Mouse (Mus musculus): ENCODE data around the gene Kank3.

Kank3 gene

DNA sequence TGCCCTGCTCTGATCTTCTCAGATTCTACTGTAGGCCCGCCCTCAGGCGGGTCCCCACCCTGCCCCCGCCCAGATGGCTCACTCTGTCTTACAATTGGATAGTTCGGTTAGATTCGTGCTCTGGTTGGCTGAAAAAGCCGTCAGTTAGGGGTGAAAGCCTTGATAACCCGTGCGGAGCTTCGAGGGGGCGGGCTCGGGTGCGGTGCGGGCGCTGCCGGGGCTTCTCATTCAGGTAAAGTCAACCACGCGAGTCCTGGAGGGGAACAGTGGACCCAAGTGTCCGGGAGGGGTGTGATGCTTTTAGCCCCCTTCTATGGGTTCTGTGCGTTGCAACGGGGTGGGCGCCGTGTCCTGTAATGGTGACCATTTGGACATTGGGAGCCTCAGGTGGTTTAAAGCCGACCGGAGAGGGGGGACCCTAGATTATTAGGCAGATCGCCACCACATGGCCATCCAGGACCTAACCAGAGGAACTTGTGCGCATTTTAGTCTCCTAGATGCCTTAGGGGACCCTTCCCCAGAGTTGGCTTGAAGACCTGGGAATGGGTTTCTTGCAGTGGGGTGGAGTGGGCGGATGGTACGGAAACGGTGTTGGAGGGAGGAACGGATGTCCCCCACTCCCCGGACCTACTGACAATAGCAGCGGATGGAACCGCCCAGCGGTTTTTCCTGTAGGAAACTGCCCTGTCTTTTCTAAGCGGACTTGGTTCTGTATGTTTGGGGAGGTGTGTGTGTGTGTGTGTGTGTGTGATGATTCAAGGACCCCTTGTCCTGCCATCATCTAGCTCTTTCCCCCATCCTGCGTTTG is at the start of gene Kank3:
TSS of gene Kank3 (plus strand) at position 186 of the 808 bp plus-strand sequence.
- peak; percentile 93 for DNase-seq (ENCODE audit: low spot score)

DNA sequence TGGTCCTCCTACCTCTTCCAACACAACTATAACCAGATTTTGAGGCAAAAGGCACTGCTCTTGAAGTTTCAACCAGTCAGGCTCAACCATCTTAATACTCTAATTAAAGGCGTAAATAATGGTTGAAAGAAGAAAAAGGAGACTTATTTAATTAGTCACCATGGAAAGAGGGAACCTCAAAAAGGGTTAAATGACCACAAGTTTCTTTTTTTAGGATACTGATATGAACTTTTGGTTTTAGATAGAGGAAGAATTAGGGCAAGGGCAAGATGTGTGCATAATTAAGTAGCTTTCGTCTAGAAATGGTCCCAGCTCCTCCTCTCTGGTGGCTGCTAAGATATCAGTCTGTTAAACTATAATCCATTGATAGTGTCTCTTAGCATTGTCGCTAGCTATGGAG is 43.9 kb upstream of the Kank3 start:
- no peak for DNase-seq (ENCODE audit: low spot score)

DNA sequence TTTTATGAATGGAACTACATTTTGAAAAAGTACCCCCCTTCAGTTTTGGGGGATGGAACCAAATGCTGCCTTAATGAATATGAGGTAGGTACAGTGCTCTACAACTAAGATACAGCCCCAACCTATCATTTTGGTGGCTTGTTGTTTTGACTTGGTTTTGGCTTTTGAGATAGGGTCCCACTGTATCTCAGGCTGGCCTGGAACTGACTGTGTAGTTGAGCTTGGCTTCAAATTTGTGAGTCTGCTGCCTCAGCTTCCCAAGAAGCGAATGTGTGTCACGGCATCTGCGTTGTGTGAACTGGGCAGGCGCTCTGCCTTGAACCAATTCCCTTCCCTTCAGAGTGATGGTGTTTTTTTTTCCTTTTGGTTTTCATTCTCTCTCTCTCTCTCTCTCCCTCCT is 38.7 kb upstream of the Kank3 start:
- no peak for DNase-seq (ENCODE audit: low spot score)

DNA sequence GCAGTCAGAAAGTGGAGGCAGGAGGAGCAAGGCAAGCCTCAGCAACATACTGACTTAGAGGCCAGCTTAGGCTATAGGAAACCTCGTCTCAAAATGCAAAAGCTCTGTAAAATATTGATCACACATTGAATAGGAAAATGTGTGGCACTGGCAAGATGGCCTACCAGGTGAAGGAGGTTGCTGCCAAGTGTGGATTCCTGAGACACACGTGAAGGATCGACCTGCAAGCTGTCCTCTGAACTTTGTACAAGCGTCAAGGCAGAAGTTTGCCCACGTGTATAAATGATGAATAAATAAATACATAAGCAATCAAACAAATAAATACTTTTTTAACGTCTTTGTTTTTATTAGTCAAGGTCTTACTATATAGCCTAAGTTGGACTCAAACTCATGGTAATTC is 36.9 kb upstream of the Kank3 start:
- no peak for DNase-seq (ENCODE audit: low spot score)

DNA sequence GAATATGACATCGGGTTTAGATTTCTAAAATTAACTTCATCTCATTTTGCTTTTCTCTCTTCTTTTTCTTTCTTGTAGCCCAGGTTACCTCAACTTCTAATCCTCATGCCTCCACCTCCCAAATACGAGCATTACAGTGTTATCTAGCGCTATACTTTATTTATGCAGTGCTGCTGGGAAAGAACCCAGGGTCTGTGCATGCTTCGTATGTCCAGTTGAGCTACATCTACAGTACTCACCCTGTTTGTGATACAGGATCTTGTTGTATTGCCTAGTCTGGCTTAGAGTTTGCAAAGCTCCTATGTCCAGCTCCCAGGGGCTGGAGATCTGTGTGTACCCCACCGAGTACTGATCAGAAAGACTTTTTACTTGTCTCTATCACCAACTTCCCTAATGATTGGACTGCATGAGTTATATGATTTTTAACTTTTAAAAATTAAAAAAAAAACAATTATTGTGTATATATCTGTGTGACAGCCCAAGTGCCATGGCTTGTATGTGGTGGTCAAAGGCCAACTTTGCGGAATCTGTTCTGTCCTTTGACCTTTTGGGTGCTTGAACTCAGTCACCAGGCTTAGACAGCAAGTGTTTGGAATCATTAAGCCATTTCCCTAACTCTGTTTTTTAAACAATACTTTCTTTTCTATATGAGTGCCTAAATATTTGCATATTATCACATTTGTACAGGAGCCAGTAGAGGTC is 36.3 kb upstream of the Kank3 start:
- DNase-seq (ENCODE audit: low spot score): peak; percentile 70

DNA sequence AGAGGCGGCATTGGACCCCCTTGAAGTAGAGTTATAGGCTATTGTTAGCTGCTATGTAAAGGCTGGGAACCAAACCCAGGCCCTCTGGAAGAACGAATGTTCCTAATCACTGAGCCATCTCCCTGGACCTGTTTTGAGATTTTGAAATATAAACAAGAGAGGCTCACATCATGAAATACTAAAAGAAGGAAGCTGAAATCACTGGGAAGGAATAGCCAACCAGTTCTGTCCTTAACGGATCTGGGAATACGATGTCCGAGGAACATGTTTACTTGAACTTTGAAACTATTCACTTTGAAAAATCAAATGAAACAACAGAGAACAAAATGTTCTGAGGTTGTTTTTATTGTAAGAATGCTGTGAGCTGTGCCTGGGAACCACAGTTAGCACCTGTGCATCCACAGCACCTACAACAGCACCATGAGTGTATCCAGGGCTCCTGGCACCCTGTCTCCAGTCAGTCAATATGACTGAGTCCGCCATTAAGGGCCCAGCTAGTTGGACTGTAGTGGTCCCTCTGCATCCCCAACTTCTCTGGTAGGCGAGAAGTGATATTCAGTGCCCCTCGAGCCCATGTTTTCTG is 35.7 kb upstream of the Kank3 start:
- peak; percentile 66 for DNase-seq (ENCODE audit: low spot score)

DNA sequence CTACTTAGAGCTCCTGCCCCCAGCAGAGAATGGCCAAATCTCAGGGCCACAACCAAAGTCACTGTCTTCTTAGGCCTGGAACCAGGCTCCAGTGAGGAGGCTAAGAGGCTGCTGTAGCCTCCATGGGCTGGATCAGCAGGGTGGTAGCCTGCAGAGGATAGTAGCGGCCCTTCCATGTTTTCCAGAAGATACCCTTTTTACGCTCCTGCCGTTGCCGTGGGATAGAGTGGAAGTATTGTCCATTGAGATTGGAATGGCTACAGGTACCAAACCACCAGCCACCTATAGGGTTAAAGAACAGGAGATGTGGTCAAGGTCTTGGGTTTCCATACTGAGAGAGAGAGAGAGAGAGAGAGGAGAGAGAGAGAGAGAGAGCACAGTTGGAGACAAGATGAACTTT is 35.0 kb upstream of the Kank3 start:
- DNase-seq (ENCODE audit: low spot score): no peak

DNA sequence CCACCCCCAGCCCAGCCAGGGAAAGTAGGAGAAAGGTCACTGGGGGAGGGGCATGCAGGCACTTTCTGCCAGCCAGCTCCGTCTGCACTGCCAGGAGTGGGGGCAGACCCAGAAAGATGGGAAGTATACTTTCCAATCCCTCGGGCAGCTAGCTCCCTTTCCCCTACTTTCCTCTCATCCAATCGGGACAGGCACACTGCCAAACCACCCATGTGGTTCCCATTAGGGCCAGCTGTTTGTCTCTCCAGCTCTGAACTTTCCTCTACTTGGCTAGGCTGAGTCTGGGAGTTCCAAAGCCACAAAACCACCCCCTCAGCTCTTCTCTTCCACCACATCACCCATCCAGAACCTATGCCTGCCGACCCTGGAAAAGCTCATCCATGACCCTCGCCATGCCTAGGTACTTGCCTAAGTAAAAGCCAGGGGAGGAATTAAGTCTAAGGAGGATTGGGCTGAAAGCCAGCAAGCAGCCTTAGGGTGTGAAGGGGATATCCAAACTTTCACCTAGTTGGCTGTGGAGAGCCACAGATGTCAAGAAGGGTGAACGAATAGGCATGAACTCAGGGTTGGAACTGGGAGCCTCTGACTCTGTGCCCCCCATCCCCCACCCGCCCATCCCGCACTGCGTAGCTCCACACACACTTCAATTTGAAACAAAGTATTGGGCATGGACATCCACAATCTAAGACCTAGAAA is 30.9 kb upstream of the Kank3 start:
- peak; percentile 100 for DNase-seq (ENCODE audit: low spot score)

DNA sequence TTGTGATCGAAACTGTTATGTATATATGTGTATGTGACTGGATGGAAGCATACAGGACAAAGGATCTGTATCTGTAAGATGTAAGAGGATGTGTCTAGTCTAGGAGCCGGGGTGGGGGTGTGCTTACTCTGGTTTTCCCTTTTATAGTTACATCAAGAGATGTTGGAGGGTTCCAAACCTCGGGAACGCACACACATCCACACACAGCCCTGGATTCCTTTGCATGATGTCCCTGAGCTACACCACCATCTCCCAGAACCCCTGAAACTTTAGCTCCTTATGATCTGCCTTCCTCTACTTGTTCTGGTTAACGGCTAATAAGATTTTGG is 30.4 kb upstream of the Kank3 start:
- DNase-seq (ENCODE audit: low spot score): no peak

DNA sequence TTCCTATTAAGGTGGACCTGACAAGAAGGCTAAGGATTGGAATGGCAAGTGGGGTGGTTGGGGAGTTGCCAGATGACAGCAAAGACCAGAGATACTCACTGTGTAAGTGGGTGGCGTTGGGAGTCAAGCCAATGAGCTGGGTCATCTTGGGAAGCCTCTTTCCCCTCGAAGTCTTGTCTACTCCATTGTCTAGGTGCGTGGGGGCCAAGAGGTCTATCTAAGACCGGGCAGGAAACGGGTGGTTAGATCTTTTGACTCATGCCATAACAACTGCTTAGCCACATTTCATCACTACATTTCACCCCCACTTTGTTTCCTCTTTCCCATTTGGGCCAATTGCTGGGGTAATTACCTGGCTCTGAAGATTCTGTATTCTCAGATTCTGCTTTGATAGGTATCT is 29.9 kb upstream of the Kank3 start:
- peak; percentile 90 for DNase-seq (ENCODE audit: low spot score)

DNA sequence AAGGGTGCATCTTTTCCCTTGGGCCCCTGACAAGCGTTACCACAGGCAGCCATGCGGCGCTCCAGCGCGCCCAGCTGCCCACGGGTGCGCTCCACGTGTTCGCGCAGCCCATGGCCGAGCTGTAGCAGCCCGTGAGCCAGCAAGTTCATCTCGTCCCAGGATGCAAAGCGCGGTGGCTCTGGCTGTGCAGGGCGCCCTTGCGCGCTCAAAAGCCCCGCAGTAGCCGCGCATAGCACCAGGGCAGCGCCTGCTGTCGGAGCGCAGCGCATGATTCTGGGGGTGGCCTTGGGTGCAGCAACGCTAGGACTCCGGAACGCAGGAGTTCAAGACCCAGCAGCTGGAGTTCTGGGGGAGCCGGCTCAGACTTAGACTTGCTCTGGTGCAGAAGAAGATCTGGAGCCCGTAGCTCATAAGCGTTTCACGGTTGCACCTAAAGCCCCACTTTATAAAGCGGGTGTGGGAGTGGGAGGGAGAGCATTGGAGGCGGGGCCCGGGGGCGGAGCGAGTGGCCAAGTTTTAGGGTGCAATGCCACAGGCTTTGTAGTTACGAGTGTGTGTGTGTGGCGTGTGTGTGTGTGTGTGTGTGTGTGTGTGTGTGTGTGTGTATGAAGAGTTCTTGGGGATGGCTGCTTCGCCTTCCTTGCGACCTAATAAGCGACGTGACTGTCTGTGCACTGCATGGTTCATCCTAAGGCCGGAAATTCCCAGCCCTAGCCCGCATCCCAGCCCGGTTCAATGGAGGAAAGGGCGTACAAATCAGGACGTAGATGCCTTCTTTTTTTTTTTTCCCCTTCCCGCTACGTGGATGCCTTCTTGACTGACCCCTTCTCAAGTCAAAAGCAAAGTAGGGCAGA is 29.0 kb upstream of the Kank3 start, which contains the start of gene Angptl4:
TSS of gene Angptl4 (minus strand) at position 707 of the 854 bp plus-strand sequence.
- DNase-seq (ENCODE audit: low spot score): peak; percentile 96

DNA sequence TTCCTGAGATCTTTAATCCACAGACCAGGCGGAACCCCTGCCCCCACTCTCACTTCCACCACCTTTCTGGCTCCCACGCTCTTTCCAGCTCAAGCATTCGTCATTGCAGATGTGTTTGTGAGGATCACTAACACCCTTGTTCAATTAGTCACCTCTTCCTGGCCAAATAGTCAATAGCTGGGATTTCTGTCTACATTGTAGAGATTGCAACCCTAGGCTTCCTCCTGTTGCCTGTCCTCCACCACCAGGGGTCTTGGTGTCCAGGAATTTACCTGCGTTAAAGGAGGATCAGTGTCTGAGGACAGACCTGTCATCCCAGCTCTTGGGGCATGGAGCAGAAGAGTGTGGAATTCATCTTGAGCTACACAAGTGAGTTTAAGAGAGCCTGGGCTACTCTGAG is 28.3 kb upstream of the Kank3 start:
- DNase-seq (ENCODE audit: low spot score): no peak

DNA sequence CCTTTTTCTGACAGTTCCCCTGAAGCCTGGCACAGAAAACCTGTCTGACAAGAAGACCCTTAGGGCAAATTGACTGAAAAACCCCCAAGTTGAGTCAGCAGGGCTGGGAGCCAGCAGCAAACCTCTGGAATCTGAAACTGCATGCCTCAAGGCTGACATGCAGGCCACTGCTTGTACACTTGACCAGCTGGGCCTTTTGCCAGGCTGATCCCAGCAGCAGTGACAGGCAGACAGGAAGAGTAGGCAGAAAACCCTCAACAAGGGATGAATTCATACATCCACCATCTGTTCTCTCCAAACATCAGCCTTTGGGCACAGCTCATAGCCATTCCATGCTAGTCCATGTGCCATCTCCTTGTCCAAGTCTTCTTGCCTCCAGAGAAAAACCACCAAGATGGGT is 26.9 kb upstream of the Kank3 start:
- peak; percentile 97 for DNase-seq (ENCODE audit: low spot score)

DNA sequence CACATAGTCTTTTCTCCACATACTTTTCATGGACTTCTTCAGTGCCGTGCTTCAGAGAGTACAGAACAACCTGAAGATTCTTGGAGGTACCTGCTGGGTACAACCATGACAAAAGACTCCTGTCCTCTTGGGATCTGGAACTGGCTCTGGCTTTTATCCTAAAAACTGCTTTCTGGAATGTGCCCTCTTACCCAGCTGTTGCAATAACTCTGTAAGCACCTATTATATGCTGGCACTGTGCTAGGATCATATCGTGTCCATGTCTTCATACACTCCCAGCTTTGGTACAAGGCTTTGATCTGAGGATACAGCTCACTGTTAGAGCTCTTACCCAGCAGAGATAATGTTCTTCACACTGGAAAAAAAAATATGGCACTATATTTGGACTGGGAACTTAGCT is 25.4 kb upstream of the Kank3 start:
- peak; percentile 52 for DNase-seq (ENCODE audit: low spot score)

DNA sequence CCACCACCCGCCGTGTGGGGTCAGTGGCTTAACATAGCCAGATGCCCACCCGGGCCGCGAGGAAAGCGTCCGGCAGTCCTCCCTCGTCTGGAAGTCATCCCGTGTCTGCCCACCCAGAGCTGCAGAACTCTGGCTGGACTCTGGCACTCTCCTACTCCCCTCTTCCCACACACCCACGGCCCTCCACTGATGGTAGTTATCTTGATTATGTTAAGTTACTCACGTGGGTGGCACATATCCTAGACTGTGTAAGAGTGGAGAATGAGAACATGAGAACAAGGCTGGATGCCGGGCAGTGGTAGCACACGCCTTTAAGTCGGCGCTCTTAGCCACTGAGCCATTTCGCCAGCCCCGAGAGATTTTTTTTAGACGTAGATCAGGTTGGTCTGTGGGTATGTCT is 23.9 kb upstream of the Kank3 start:
- DNase-seq (ENCODE audit: low spot score): no peak

DNA sequence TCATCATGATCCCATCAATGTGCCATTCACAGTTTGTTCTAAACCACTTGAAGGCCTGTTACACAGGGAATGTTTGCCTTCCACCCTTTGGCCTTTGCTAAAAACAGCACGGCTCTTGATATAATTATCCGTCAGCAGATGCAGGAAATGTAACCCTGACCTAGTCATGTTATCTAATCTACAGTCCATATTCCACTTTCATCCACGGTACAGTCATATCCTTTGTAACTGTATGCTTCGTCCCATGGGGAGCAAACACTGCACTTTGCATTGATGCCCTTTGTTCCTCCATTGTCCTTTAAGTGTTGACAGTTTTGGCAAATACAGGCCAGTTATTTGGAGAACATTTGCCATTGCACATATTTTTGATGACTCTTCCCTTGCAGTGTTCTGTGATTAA is 21.6 kb upstream of the Kank3 start:
- peak; percentile 53 for DNase-seq (ENCODE audit: low spot score)

DNA sequence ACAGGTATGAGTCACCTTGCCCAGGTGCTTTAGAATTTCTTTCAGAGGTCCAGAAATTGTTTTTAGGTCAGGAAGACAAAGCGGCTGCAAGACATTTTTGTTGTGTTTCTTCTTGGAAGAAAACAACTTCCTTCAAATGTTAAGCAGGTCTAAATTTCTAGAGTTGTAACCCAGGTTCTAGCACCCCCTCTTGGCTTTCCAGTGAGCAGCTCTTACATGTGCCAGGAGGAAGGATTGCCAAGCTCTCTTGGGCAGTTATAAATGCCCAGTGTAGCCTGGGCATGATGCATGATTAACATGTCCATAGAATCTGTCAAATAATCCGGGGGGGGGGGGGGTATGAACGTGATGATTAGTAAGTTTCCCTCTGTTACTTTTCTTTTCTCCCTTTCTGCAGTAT is 12.0 kb upstream of the Kank3 start:
- DNase-seq (ENCODE audit: low spot score): peak; percentile 81

DNA sequence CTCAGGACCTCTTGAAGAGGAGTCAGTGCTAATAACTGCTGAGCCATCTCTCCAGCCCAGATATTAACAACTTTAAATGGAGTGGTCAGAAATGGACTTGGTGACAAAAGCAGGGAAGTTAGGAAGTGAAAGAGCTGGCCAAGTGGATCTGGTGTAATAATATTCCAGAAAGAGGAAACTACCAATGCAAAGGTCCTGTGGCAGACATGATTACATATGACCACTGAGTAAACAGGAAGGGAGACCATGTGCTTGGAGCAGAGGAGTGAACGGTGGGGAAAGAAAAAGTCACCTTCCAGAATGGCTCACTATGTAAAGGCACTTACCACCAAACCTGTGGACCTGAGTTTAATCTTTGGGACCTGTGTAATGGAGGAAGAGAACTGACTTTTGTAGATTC is 11.0 kb upstream of the Kank3 start:
- no peak for DNase-seq (ENCODE audit: low spot score)

DNA sequence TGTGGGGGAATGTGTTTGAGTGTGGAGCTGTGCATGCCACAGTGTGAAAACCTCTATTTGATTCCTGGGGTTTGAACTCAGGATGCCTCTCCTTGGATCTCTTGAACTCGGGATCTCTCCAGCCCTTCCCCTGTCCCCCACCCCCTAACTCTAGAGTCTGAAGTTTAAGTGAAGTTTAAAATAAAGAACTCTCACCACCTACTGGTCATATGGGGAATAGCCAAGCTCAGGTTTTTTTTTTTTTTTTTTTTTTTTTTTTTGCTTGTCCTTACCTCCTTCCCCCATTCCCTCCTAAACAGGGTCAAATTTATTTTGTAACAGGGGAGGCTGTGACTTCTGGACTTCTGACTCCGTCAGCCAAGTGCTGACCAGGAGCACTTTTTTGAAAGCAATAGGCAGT is 8.1 kb upstream of the Kank3 start:
- peak; percentile 57 for DNase-seq (ENCODE audit: low spot score)

DNA sequence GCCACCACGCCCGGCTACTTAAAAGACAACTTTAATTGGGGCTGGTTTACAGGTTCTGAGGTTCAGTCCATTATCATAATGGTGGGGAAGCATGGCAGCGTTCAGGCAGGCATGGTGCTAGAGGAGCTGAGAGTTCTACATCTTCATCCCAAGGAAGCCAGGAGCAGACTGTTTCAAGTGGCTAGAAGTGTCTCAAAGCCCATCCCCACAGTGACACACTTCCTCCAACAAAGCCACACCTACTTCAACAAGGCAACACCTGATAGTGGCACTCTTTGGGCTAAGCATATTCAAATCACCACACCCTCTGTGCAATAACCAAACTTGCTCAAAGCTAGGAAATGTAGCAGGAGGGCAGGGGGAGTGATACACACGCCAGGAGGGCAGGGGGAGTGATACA is 6.1 kb upstream of the Kank3 start:
- no peak for DNase-seq (ENCODE audit: low spot score)

DNA sequence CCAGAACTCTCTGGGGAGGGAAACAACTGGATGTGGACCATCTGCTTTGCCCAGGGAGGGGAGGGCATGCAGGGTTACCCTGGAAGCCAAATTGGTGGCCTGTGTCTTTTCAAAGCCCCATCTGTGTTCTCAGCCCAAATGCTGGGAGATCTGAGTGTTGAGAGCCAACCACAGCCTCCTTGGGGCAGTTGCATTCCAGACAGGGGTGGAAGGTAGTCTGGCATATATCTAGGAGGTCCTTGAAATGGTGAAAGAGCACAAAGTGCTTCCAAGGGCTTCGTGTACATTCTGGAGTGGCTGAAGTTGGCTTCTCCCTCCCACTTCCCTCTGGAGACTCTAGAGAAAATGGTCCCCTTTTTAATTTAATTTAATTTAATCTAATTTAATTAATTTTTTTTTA is 5.6 kb upstream of the Kank3 start:
- DNase-seq (ENCODE audit: low spot score): no peak
